Mouse (Mus musculus): ENCODE measurements around the gene Gm8978. TPM values are rescaled to one million over a fixed set of nuclear protein-coding genes. Genes with fewer than 3 reads are reported as not detected.

Gm8978 gene
- total RNA-seq (2023), result not detected

GRCm38 (mm10) chr19:33625152-33625551 is at the start of gene Gm8978:
Gene Gm8978 (minus strand): TSS chr19:33625252.

Other genes with a start within 250 kb of the Gm8978 start
- 1 to 10 TPM in 1 of 2 experiments, under 1 TPM in 1; 0.39 to 1.4 TPM for gene Rnls, start 233.0 kb downstream of the Gm8978 start, total RNA-seq (2023)
- not detected for gene Lipo4, start 107.5 kb downstream of the Gm8978 start, total RNA-seq (2023)
- under 1 TPM in 1 of 2 experiments, not detected in 1; 0.42 TPM for gene Lipo2, start 126.1 kb upstream of the Gm8978 start, total RNA-seq (2023)
- 1 to 10 TPM; 4.0 to 4.2 TPM for gene Lipo3, start 136.7 kb upstream of the Gm8978 start, total RNA-seq (2023)
- gene Lipo1, start 162.2 kb upstream of the Gm8978 start, total RNA-seq (2023), result not detected

Data from B cell, adult 67 days (primary cell).